Mouse (Mus musculus) adrenal gland (tissue): ENCODE measurements at regions not wholly inside any gene's neighbourhood (a gene's known extent, or its start where the extent isn't known, plus 50 kb on each side); places are given as distances from the start of the nearest gene placed in this dataset.
"Not testable (repeated sequence)": the region's sequence is repeated elsewhere in the genome, so short reads cannot be mapped to it uniquely, and the experiment has no call there.

Source experiments
- intact Hi-C: fragments of 180-260 bp; cut with DNase I; formaldehyde crosslinking; loops from one replicate; pipeline ENCODE4 v1.15.1; 2025

- intact Hi-C loops: no loop called here
Observed at GRCm38 (mm10) chr3:21610231-21610630, 466.2 kb upstream of the Tbl1xr1 start.

GRCm38 (mm10) chr3:21621745-21622144, 454.7 kb upstream of the Tbl1xr1 start:
- intact Hi-C loops: no loop called here

GRCm38 (mm10) chr3:21625039-21625438, 451.4 kb upstream of the Tbl1xr1 start:
- intact Hi-C loops: no loop called here

GRCm38 (mm10) chr3:21626029-21626428, 450.4 kb upstream of the Tbl1xr1 start:
- intact Hi-C loops: no loop called here

GRCm38 (mm10) chr3:21627048-21627447, 449.4 kb upstream of the Tbl1xr1 start:
- intact Hi-C loops: not testable (repeated sequence)

GRCm38 (mm10) chr3:21633600-21634221, 442.7 kb upstream of the Tbl1xr1 start:
- intact Hi-C loops: no loop called here

GRCm38 (mm10) chr3:21634675-21635204, 441.7 kb upstream of the Tbl1xr1 start:
- intact Hi-C loops: no loop called here

GRCm38 (mm10) chr3:21638886-21639285, 437.6 kb upstream of the Tbl1xr1 start:
- intact Hi-C loops: no loop called here

- intact Hi-C loops: no loop called here
Observed at GRCm38 (mm10) chr3:21639576-21639975, 436.9 kb upstream of the Tbl1xr1 start.

GRCm38 (mm10) chr3:21644086-21644485, 432.4 kb upstream of the Tbl1xr1 start:
- intact Hi-C loops: no loop called here

GRCm38 (mm10) chr3:21645268-21645667, 431.2 kb upstream of the Tbl1xr1 start:
- intact Hi-C loops: no loop called here

- intact Hi-C loops: no loop called here
Observed at GRCm38 (mm10) chr3:21649885-21650469, 426.5 kb upstream of the Tbl1xr1 start.

GRCm38 (mm10) chr3:21655301-21655700, 421.2 kb upstream of the Tbl1xr1 start:
- intact Hi-C loops: no loop called here

GRCm38 (mm10) chr3:21667349-21668143, 408.9 kb upstream of the Tbl1xr1 start:
- intact Hi-C loops: no loop called here

GRCm38 (mm10) chr3:21671885-21672284, 404.6 kb upstream of the Tbl1xr1 start:
- intact Hi-C loops: no loop called here

GRCm38 (mm10) chr3:21672492-21672891, 404.0 kb upstream of the Tbl1xr1 start:
- intact Hi-C loops: no loop called here

- intact Hi-C loops: no loop called here
Observed at GRCm38 (mm10) chr3:21673466-21673865, 403.0 kb upstream of the Tbl1xr1 start.

- intact Hi-C loops: no loop called here
Observed at GRCm38 (mm10) chr3:21678265-21678664, 398.2 kb upstream of the Tbl1xr1 start.

GRCm38 (mm10) chr3:21678734-21679133, 397.7 kb upstream of the Tbl1xr1 start:
- intact Hi-C loops: no loop called here

- intact Hi-C loops: not testable (repeated sequence)
Observed at GRCm38 (mm10) chr3:21697980-21698672, 378.3 kb upstream of the Tbl1xr1 start.

- intact Hi-C loops: no loop called here
Observed at GRCm38 (mm10) chr3:21699526-21699925, 376.9 kb upstream of the Tbl1xr1 start.

- intact Hi-C loops: no loop called here
Observed at GRCm38 (mm10) chr3:21700326-21700725, 376.1 kb upstream of the Tbl1xr1 start.
